Mouse (Mus musculus): ENCODE results near the gene Nxnl1.

Nxnl1 gene

GRCm38 (mm10) chr8:71586891-71587290 is 20.5 kb upstream of the Nxnl1 start:
- DNase-seq (ENCODE audit: extremely low read depth, insufficient read length, low spot score), result no peak

- DNase-seq (ENCODE audit: extremely low read depth, insufficient read length, low spot score), result peak; percentile 89
Observed at GRCm38 (mm10) chr8:71580201-71580600, 13.8 kb upstream of the Nxnl1 start.

- peak; percentile 79 for DNase-seq (ENCODE audit: extremely low read depth, insufficient read length, low spot score)
Observed at GRCm38 (mm10) chr8:71579476-71579875, 13.1 kb upstream of the Nxnl1 start.

GRCm38 (mm10) chr8:71579009-71579408 is 12.6 kb upstream of the Nxnl1 start:
- no peak for DNase-seq (ENCODE audit: extremely low read depth, insufficient read length, low spot score)

- DNase-seq (ENCODE audit: extremely low read depth, insufficient read length, low spot score), result peak; percentile 61
Observed at GRCm38 (mm10) chr8:71577856-71578387, 11.5 kb upstream of the Nxnl1 start.

GRCm38 (mm10) chr8:71575020-71575419 is 8.6 kb upstream of the Nxnl1 start:
- DNase-seq (ENCODE audit: extremely low read depth, insufficient read length, low spot score), result no peak

GRCm38 (mm10) chr8:71574426-71574825 is 8.0 kb upstream of the Nxnl1 start:
- no peak for DNase-seq (ENCODE audit: extremely low read depth, insufficient read length, low spot score)

GRCm38 (mm10) chr8:71572847-71573633 is 6.6 kb upstream of the Nxnl1 start:
- DNase-seq (ENCODE audit: extremely low read depth, insufficient read length, low spot score), result peak; percentile 88

- DNase-seq (ENCODE audit: extremely low read depth, insufficient read length, low spot score), result no peak
Observed at GRCm38 (mm10) chr8:71572077-71572476, 5.7 kb upstream of the Nxnl1 start.

GRCm38 (mm10) chr8:71570291-71570954 is 4.0 kb upstream of the Nxnl1 start:
- DNase-seq (ENCODE audit: extremely low read depth, insufficient read length, low spot score), result peak; percentile 86

- no peak for DNase-seq (ENCODE audit: extremely low read depth, insufficient read length, low spot score)
Observed at GRCm38 (mm10) chr8:71569366-71570290, 3.2 kb upstream of the Nxnl1 start.

GRCm38 (mm10) chr8:71568941-71569340 is 2.5 kb upstream of the Nxnl1 start:
- DNase-seq (ENCODE audit: extremely low read depth, insufficient read length, low spot score), result no peak

GRCm38 (mm10) chr8:71568387-71568937 is 2.1 kb upstream of the Nxnl1 start, which contains the start of gene Slc27a1:
TSS of gene Slc27a1 (plus strand) at chr8:71568882.
- DNase-seq (ENCODE audit: extremely low read depth, insufficient read length, low spot score), result no peak

- DNase-seq (ENCODE audit: extremely low read depth, insufficient read length, low spot score), result no peak
Observed at GRCm38 (mm10) chr8:71567587-71567986, 1.2 kb upstream of the Nxnl1 start.

GRCm38 (mm10) chr8:71563992-71564391 is 2.4 kb downstream of the Nxnl1 start:
- DNase-seq (ENCODE audit: extremely low read depth, insufficient read length, low spot score), result no peak

GRCm38 (mm10) chr8:71562751-71563150 is 3.6 kb downstream of the Nxnl1 start:
- peak; percentile 54 for DNase-seq (ENCODE audit: extremely low read depth, insufficient read length, low spot score)

- peak; percentile 70 for DNase-seq (ENCODE audit: extremely low read depth, insufficient read length, low spot score)
Observed at GRCm38 (mm10) chr8:71561401-71561800, 5.0 kb downstream of the Nxnl1 start.

GRCm38 (mm10) chr8:71560765-71561164 is 5.6 kb downstream of the Nxnl1 start:
- DNase-seq (ENCODE audit: extremely low read depth, insufficient read length, low spot score), result no peak

GRCm38 (mm10) chr8:71560071-71560470 is 6.3 kb downstream of the Nxnl1 start:
- DNase-seq (ENCODE audit: extremely low read depth, insufficient read length, low spot score), result no peak

- no peak for DNase-seq (ENCODE audit: extremely low read depth, insufficient read length, low spot score)
Observed at GRCm38 (mm10) chr8:71558958-71559690, 7.3 kb downstream of the Nxnl1 start.

Data from 3134 (cell line).